9 mouse cellular contexts compared by ENCODE assay signal in genomic region chr19:4319272-4319671, GRCm38 (mm10).
"Had no signal": no experiment of that assay in that cellular context is flagged by ENCODE, and none has a peak within 500 bp of the region (broad histone marks: within the 10 kb centered on the region; RNA-seq: fewer than 3 reads in every experiment).

No protein-coding gene starts in this region.

- DNase-seq: kidney, postnatal 10 days; kidney, postnatal 4 days; lung, adult 2 months; lung, postnatal 10 days; lung, postnatal 4 days; midbrain, embryonic 14.5 days; right cerebral cortex, adult 18-20 months; right cerebral cortex, postnatal 25 days; thymus, postnatal 36 days had no signal
